Mouse (Mus musculus) ES-Bruce4 (cell line): Measurements from ENCODE around the gene Nanp. TPM values are rescaled to one million over a fixed set of nuclear protein-coding genes. Genes with fewer than 3 reads are reported as not detected.

Experiments used
- H3K27ac ChIP-seq: 2 replicates; pipeline ENCODE4 v1.5.1; 2012; ENCODE audit warnings: low read length, inconsistent platforms; ENCODE audit not compliant: insufficient read depth
- H3K27me3 ChIP-seq: 2 replicates; pipeline ENCODE4 v1.6.1; 2012; ENCODE audit warnings: mild to moderate bottlenecking, low read length, inconsistent platforms; ENCODE audit not compliant: control insufficient read depth, poor library complexity, insufficient read depth, severe bottlenecking
- H3K36me3 ChIP-seq: 2 replicates; pipeline ENCODE4 v1.6.1; 2012; ENCODE audit warnings: inconsistent platforms, mild to moderate bottlenecking, low read length, moderate library complexity; ENCODE audit not compliant: control insufficient read depth, poor library complexity, insufficient read depth, severe bottlenecking
- H3K4me1 ChIP-seq: one replicate; pipeline ENCODE4 v1.8.1; 2011; ENCODE audit warnings: low read length; ENCODE audit not compliant: control insufficient read depth, insufficient read depth
- H3K4me3 ChIP-seq: 2 replicates; pipeline ENCODE4 v1.5.1; 2011; ENCODE audit warnings: low read depth, mild to moderate bottlenecking, low read length
- H3K9ac ChIP-seq: 2 replicates; pipeline ENCODE4 v1.6.1; 2012; ENCODE audit warnings: low read depth, mild to moderate bottlenecking, inconsistent platforms; ENCODE audit not compliant: poor library complexity, severe bottlenecking
- H3K9me3 ChIP-seq: replicated peaks from 2 replicates; pipeline ENCODE4 v1.6.1; 2012; ENCODE audit warnings: mild to moderate bottlenecking, low read length, inconsistent platforms; ENCODE audit not compliant: control insufficient read depth, poor library complexity, insufficient read depth, severe bottlenecking
- CTCF ChIP-seq: IDR thresholded peaks from one replicate; pipeline ENCODE4 v1.8.1; 2011; ENCODE audit warnings: low read depth, low read length
- EP300 ChIP-seq: IDR thresholded peaks from 2 replicates; pipeline ENCODE4 v1.6.1; 2011; ENCODE audit warnings: low read depth, low read length; ENCODE audit not compliant: insufficient read depth
- POLR2A ChIP-seq: IDR thresholded peaks from one replicate; pipeline ENCODE4 v1.8.1; 2011; ENCODE audit warnings: low read length; ENCODE audit not compliant: insufficient read depth
- polyA plus RNA-seq: library from polyadenylated mRNA; stranded (reverse); fragments of >200 nt; gene quantifications from 2 replicates; pipeline ENCODE4 v1.2.4, GENCODE M21; 2011; ENCODE audit warnings: low read depth; ENCODE audit not compliant: missing spikeins, insufficient read depth, insufficient read length

Nanp gene
- polyA plus RNA-seq, 1 experiment, result 18.0 TPM

DNA sequence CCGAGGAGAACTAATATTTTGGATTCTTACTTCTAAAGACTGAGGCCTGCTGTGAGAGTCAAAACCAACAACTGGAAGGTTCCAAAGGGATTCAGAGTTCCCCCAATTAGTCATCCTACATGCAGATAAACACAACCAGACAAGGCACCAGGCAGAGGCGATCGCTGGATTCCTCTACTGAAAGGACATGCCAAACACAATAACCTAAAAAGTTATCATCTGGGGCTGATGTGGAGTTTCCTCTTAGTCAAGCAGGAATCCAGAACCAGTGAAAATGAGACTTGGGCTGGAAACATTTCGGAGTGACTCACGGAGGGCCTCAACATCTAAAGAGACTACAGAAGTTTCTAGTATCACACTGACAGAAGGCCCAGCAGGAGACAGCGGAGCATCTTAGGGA is 35.4 kb downstream of the Nanp start:
- H3K4me1 ChIP-seq, result no peaks in the 10 kb centered on the region

DNA sequence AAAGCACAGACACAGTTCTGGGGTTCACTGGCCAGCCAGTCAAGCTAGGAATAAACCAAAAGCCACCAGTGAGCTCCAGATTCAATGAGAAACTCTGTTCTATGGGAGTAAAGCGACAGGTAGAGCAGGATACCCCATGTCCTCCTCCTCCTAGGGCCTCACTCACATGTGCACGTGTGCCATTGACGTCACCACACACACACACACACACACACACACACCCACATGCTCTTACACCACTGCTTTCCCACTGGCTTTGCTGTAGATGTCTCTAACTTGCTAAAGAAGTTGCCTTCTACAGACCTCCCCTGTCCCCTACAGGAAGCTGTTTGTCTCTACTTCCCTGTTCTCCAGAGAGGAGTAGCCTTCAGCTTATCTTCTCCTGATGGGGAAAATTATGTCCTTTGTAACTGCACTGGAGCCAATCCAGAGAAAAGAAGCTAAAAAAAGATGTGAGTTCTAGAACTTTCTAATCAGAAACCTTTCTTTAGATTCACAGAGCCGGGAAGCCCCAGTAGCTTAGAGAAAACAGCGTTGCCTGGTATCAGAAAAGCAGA is 37.5 kb downstream of the Nanp start:
- Histone ChIP-seq H3K9ac (no peak overlapping the region), H3K36me3 (no peaks in the 10 kb centered on the region), H3K4me3 (no peak overlapping the region), H3K4me1 (no peaks in the 10 kb centered on the region), H3K9me3 (no peaks in the 10 kb centered on the region), H3K27ac (no peak overlapping the region), H3K27me3 (no peaks in the 10 kb centered on the region)
- TF ChIP-seq POLR2A (no peak), EP300 (no peak), CTCF (no peak)

More for the DNA sequence above, 35.4 kb downstream of the Nanp start:
- no peak overlapping the region for H3K9ac ChIP-seq
- no peak overlapping the region for H3K27ac ChIP-seq
- no peak for TF ChIP-seq CTCF
- no peak for TF ChIP-seq POLR2A
- H3K36me3 ChIP-seq, result no peaks in the 10 kb centered on the region
- no peaks in the 10 kb centered on the region for H3K9me3 ChIP-seq
- H3K4me3 ChIP-seq, result no peak overlapping the region
- no peaks in the 10 kb centered on the region for H3K27me3 ChIP-seq

- no peak overlapping the region for H3K9ac ChIP-seq
- TF ChIP-seq POLR2A (no peak), CTCF (peak; percentile 83), EP300 (no peak)
- no peak overlapping the region for H3K4me3 ChIP-seq
- no peaks in the 10 kb centered on the region for H3K9me3 ChIP-seq
- no peaks in the 10 kb centered on the region for H3K27me3 ChIP-seq
- no peaks in the 10 kb centered on the region for H3K36me3 ChIP-seq
- no peaks in the 10 kb centered on the region for H3K4me1 ChIP-seq
- H3K27ac ChIP-seq, result no peak overlapping the region
Measured at GRCm38 (mm10) chr2:151000402-151001178, 38.6 kb downstream of the Nanp start.

GRCm38 (mm10) chr2:150999021-150999420 is 40.2 kb downstream of the Nanp start:
- Histone ChIP-seq H3K9ac (no peak overlapping the region), H3K9me3 (no peaks in the 10 kb centered on the region), H3K27ac (no peak overlapping the region), H3K4me3 (no peak overlapping the region), H3K4me1 (no peaks in the 10 kb centered on the region), H3K27me3 (no peaks in the 10 kb centered on the region), H3K36me3 (no peaks in the 10 kb centered on the region)
- TF ChIP-seq CTCF (no peak), EP300 (no peak), POLR2A (no peak)

- Histone ChIP-seq H3K9ac (no peak overlapping the region), H3K4me1 (no peaks in the 10 kb centered on the region), H3K36me3 (no peaks in the 10 kb centered on the region), H3K27ac (no peak overlapping the region), H3K9me3 (no peaks in the 10 kb centered on the region), H3K4me3 (no peak overlapping the region), H3K27me3 (no peaks in the 10 kb centered on the region)
- TF ChIP-seq CTCF (no peak), EP300 (no peak), POLR2A (no peak)
Measured at GRCm38 (mm10) chr2:150997618-150998017, 41.6 kb downstream of the Nanp start.

DNA sequence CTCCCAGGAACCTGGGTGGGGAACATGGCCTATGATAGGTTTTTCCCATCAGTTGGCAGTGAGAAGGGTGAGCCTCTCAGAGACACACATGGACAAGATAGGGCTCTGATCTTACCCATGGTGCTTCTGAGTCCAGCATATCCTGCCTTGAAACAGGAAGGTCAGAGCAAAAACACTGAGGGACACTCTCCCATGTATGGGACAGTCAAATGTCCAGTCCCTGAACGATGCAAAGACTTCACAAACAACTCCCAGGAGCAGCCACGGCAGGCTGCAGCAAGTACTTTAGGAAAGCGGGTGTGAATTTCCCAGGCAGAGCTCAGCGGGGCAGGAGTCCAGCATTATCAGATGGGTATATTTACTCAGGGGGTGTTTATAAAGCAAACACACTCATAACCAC is 43.9 kb downstream of the Nanp start:
- Histone ChIP-seq H3K4me1 (no peaks in the 10 kb centered on the region), H3K4me3 (no peak overlapping the region), H3K36me3 (no peaks in the 10 kb centered on the region), H3K9ac (no peak overlapping the region), H3K9me3 (no peaks in the 10 kb centered on the region), H3K27ac (no peak overlapping the region), H3K27me3 (no peaks in the 10 kb centered on the region)
- TF ChIP-seq CTCF, result no peak
- TF ChIP-seq POLR2A, result no peak
- TF ChIP-seq EP300, result no peak
